Mouse (Mus musculus): Measurements from ENCODE around the gene Stx12.

- TF ChIP-seq CTCF (IDR thresholded peaks at IDR 0.05; ENCODE audit: borderline replicate concordance, extremely low read depth, insufficient read depth, insufficient read length) = no peak
- no peak for TF ChIP-seq POLR2A (IDR thresholded peaks at IDR 0.05; ENCODE audit: borderline replicate concordance, extremely low read depth, insufficient read depth, insufficient read length, poor library complexity, severe bottlenecking)
Observed at GRCm38 (mm10) chr4:132816855-132817254, 67.5 kb downstream of the Stx12 start.

Measured in brain, embryonic 14.5 days (tissue).